Mouse (Mus musculus): ENCODE results near the gene Nfat5.

GRCm38 (mm10) chr8:107381666-107382065, 88.4 kb downstream of the Nfat5 start:
- no peak for TF ChIP-seq CTCF (IDR thresholded peaks at IDR 0.05; ENCODE audit: low read depth)
- no peak for TF ChIP-seq EP300 (IDR thresholded peaks at IDR 0.05; ENCODE audit: low read depth)

Data from heart, postnatal 0 days (tissue).